Mouse (Mus musculus) G1E (cell line): ENCODE measurements at regions not wholly inside any gene's neighbourhood (a gene's known extent, or its start where the extent isn't known, plus 50 kb on each side); places are given as distances from the start of the nearest gene placed in this dataset.

Experiments
- ATAC-seq: 2 replicates; pipeline ENCODE4 v1.8.0; 2016; ENCODE audit warnings: mild to moderate bottlenecking; ENCODE audit not compliant: insufficient number of reproducible peaks, poor library complexity, low FRiP score, severe bottlenecking; ENCODE audit errors: extremely low read depth
- DNase-seq: peaks from one replicate; pipeline ENCODE4 v3.0.0; 2012; ENCODE audit warnings: low spot score
- H3K27me3 ChIP-seq: 2 replicates; pipeline ENCODE4 v1.6.1; 2012; ENCODE audit warnings: mild to moderate bottlenecking, low read length, inconsistent platforms; ENCODE audit not compliant: insufficient read depth
- H3K36me3 ChIP-seq: replicated peaks from 2 replicates; pipeline ENCODE3; 2012; ENCODE audit warnings: mild to moderate bottlenecking, inconsistent platforms
- H3K4me1 ChIP-seq: 2 replicates; pipeline ENCODE4 v1.6.1; 2012; ENCODE audit warnings: low read depth, low read length, inconsistent platforms, mixed read lengths; ENCODE audit not compliant: insufficient read depth
- H3K4me3 ChIP-seq: 2 replicates; pipeline ENCODE4 v1.5.1; 2012; ENCODE audit warnings: low read depth, mild to moderate bottlenecking, inconsistent platforms, low read length, moderate library complexity, mixed read lengths
- H3K9me3 ChIP-seq: replicated peaks from 2 replicates; pipeline ENCODE4 v1.6.1; 2012; ENCODE audit warnings: inconsistent platforms
- CTCF ChIP-seq: IDR thresholded peaks from 2 replicates; pipeline ENCODE4 v1.5.1; 2012; ENCODE audit warnings: low read depth, low read length, inconsistent platforms, mixed read lengths
- GATA1 ChIP-seq: IDR thresholded peaks from 2 replicates; pipeline ENCODE4 v1.6.1; 2012; ENCODE audit warnings: borderline replicate concordance, low read length, inconsistent platforms, mixed read lengths
- GATA2 ChIP-seq: IDR thresholded peaks from 2 replicates; pipeline ENCODE4 v1.6.1; 2012; ENCODE audit warnings: low read depth, low read length, inconsistent platforms, borderline replicate concordance
- POLR2AphosphoS5 ChIP-seq: IDR thresholded peaks from 2 replicates; pipeline ENCODE4 v1.6.1; 2012; ENCODE audit warnings: low read depth, low read length, inconsistent platforms; ENCODE audit not compliant: insufficient replicate concordance
- TAL1 ChIP-seq: conservative IDR thresholded peaks from 2 replicates; pipeline ENCODE4 v1.6.1; 2012; ENCODE audit warnings: low read depth, low read length, inconsistent platforms, mixed read lengths

DNA sequence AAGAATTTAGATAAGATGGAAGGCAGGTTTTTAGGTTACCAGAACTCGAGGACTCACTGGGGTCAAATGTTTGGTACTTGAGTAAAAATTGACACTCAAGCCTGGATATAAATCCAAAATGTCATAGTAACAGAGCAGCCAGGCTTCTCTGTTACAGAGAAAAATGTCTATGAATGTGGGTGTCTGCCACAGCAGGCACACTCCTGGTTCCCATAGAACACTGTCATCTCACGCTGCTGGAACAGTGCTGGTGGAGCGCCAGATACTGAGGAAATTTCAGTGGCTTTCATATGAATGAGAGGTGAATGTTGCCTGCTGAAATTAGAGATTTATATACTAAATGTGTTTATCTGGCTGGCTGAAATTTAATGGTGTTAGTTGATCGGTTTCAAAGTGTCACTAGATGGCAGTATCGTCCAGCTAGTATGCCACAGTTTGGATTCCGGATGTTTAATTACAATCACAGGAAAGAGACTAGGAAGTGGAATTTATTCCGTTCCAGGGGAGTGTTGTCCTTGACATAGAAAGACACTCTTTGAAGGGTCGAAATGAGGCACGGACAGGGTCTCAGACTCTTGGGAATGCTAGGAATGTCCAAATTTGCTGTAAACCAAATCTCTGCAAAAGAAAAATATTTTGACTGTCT, 273.9 kb downstream of the Snca start:
- Histone ChIP-seq H3K4me3 (no peak overlapping the region), H3K27me3 (no peaks in the 10 kb centered on the region), H3K4me1 (no peaks in the 10 kb centered on the region), H3K9me3 (peaks cover 6% of the 10 kb centered on the region), H3K36me3 (no peaks in the 10 kb centered on the region)
- DNase-seq (no peak), ATAC-seq (no peak)
- TF ChIP-seq GATA1 (no peak), CTCF (no peak), POLR2AphosphoS5 (no peak), GATA2 (no peak), TAL1 (no peak)
